Mouse (Mus musculus) lung, postnatal 0 days (tissue): Measurements from ENCODE around the gene ccdc198.

Experiments
- CTCF ChIP-seq: IDR thresholded peaks from 2 replicates; pipeline ENCODE4 v1.5.1; 2016; ENCODE audit warnings: antibody characterized with exemption, mild to moderate bottlenecking
- EP300 ChIP-seq: IDR thresholded peaks from 2 replicates; pipeline ENCODE4 v1.6.1; 2016; ENCODE audit warnings: antibody characterized with exemption, mild to moderate bottlenecking, control low read depth

DNA sequence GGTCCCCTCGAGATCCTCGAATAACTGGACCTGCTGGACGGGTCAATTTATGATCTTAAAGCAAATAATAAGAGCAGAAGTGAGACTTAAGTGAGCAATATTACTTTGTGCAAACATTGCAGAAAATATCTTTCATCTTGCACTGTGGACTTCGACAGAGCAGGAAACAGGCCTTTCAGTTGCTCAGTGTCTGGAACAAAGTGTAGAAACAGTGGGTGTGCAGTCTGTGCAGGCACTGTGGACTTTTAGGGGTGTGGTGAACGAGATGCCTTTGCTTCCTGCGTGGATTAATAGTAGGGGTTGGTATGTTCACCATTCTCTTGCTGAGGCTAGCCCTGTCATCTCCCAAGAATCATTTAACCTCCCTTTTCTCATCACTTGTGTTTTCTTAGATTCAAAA is 33.6 kb upstream of the ccdc198 start:
- no peak for TF ChIP-seq CTCF
- TF ChIP-seq EP300: no peak
